Mouse (Mus musculus) C2C12 (cell line): Measurements from ENCODE around the gene Cntnap4. TPM values are rescaled to one million over a fixed set of nuclear protein-coding genes. Genes with fewer than 3 reads are reported as not detected.
"Not testable (repeated sequence)": the region's sequence is repeated elsewhere in the genome, so short reads cannot be mapped to it uniquely, and the experiment has no call there.

Source experiments
- H3K27me3 ChIP-seq: one replicate; pipeline ENCODE4 v1.6.1; 2011; ENCODE audit not compliant: control insufficient read depth, insufficient read depth, insufficient read length
- H3K36me3 ChIP-seq: one replicate; pipeline ENCODE4 v1.6.1; 2011; ENCODE audit not compliant: control insufficient read depth, insufficient read depth
- H3K4me3 ChIP-seq: one replicate; pipeline ENCODE4 v1.5.1; 2011; ENCODE audit warnings: mild to moderate bottlenecking, control low read depth; ENCODE audit not compliant: poor library complexity, insufficient read depth, severe bottlenecking
- H3K79me2 ChIP-seq: one replicate; pipeline ENCODE4 v1.6.1; 2011; ENCODE audit not compliant: control insufficient read depth, insufficient read depth
- H3K79me3 ChIP-seq: one replicate; pipeline ENCODE4 v1.6.1; 2011; ENCODE audit warnings: low read depth, control low read depth
- H3ac ChIP-seq: one replicate; pipeline ENCODE3; 2011; ENCODE audit warnings: low read depth; ENCODE audit not compliant: control insufficient read depth, insufficient read length
- CEBPB ChIP-seq: IDR thresholded peaks from one replicate; pipeline ENCODE4 v1.6.1; 2011; ENCODE audit warnings: low read depth, mild to moderate bottlenecking, control low read depth, moderate library complexity
- CTCF ChIP-seq: IDR thresholded peaks from one replicate; pipeline ENCODE4 v1.5.1; 2011; ENCODE audit not compliant: control insufficient read depth, insufficient read depth, insufficient read length
- FOSL1 ChIP-seq: IDR thresholded peaks from one replicate; pipeline ENCODE4 v1.8.0; 2011; ENCODE audit warnings: mild to moderate bottlenecking, low read length; ENCODE audit not compliant: poor library complexity, insufficient read depth, severe bottlenecking
- MAX ChIP-seq: IDR thresholded peaks from one replicate; pipeline ENCODE4 v1.6.1; 2011; ENCODE audit warnings: mild to moderate bottlenecking, control low read depth
- MYOD1 ChIP-seq: IDR thresholded peaks from one replicate; pipeline ENCODE4 v1.6.1; 2011; ENCODE audit warnings: low read depth; ENCODE audit not compliant: control insufficient read depth, insufficient read length
- MYOG ChIP-seq: IDR thresholded peaks from one replicate; pipeline ENCODE4 v1.6.1; 2011; ENCODE audit not compliant: control insufficient read depth, insufficient read length; ENCODE audit errors: extremely low read depth
- USF1 ChIP-seq: IDR thresholded peaks from one replicate; pipeline ENCODE4 v1.6.1; 2011; ENCODE audit warnings: low read depth, mild to moderate bottlenecking, control low read depth, moderate library complexity
- polyA plus RNA-seq: library from polyadenylated mRNA; unstranded; fragments of >200 nt; fragmentation: generic; extraction: Trizol; gene quantifications from one replicate; pipeline ENCODE4 v1.2.1, GENCODE M21; 2012; ENCODE audit warnings: missing spikeins

Gene Cntnap4
- polyA plus RNA-seq, 1 experiment: 7.5 TPM

GRCm38 (mm10) chr8:112841057-112841456 is 271.2 kb downstream of the Cntnap4 start:
- Histone ChIP-seq H3K79me3 (no peaks in the 10 kb centered on the region), H3ac (no peak overlapping the region), H3K36me3 (no peaks in the 10 kb centered on the region), H3K4me3 (no peak overlapping the region), H3K79me2 (no peaks in the 10 kb centered on the region), H3K27me3 (no peaks in the 10 kb centered on the region)
- TF ChIP-seq FOSL1: no peak
- TF ChIP-seq MAX: no peak
- no peak for TF ChIP-seq USF1
- TF ChIP-seq CTCF: no peak
- TF ChIP-seq MYOD1: no peak

GRCm38 (mm10) chr8:112849541-112849940 is 279.7 kb downstream of the Cntnap4 start:
- H3ac ChIP-seq, H3K36me3 ChIP-seq, H3K79me3 ChIP-seq, H3K79me2 ChIP-seq, H3K27me3 ChIP-seq, H3K4me3 ChIP-seq: not testable (repeated sequence)

- TF ChIP-seq MAX (no peak), MYOG (no peak), FOSL1 (no peak), MYOD1 (no peak), CTCF (no peak), CEBPB (no peak), USF1 (no peak)
- Histone ChIP-seq H3ac (no peak overlapping the region), H3K79me2 (no peaks in the 10 kb centered on the region), H3K36me3 (no peaks in the 10 kb centered on the region), H3K4me3 (no peak overlapping the region), H3K79me3 (no peaks in the 10 kb centered on the region), H3K27me3 (no peaks in the 10 kb centered on the region)
Observed at GRCm38 (mm10) chr8:112906458-112907112, 336.7 kb downstream of the Cntnap4 start.

- TF ChIP-seq MAX (no peak), FOSL1 (no peak), CTCF (no peak), MYOG (no peak), CEBPB (no peak), USF1 (no peak), MYOD1 (no peak)
- no peaks in the 10 kb centered on the region for H3K36me3 ChIP-seq
Observed at GRCm38 (mm10) chr8:112909527-112909926, 339.7 kb downstream of the Cntnap4 start.

DNA sequence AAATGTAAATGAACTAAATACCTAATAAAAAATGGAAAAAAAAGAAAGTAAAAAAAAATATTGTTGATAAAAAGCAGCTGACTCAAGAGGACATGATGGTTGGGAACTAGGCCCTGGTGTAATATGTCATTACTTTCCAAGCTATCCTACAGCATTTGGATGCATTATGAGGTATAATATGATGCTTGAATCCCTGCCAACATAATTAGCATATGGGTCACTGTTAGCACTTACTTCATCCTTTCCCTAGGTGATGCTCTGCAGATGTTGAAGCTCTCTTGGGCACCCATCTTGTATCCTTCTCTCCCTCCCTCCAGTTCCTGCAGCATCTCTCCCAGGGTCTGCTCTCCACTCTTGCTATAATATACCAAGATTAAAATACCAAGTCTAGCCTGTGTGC is 341.6 kb downstream of the Cntnap4 start:
- no peaks in the 10 kb centered on the region for H3K36me3 ChIP-seq
- H3K27me3 ChIP-seq: no peaks in the 10 kb centered on the region
- H3K79me2 ChIP-seq: no peaks in the 10 kb centered on the region
- no peaks in the 10 kb centered on the region for H3K79me3 ChIP-seq
- H3K4me3 ChIP-seq: no peak overlapping the region
- TF ChIP-seq MYOD1: no peak
- no peak for TF ChIP-seq USF1
- TF ChIP-seq CTCF: no peak
- no peak for TF ChIP-seq MYOG
- no peak for TF ChIP-seq MAX
- TF ChIP-seq CEBPB: no peak
- TF ChIP-seq FOSL1: no peak
- H3ac ChIP-seq: no peak overlapping the region

More at GRCm38 (mm10) chr8:112909527-112909926, 339.7 kb downstream of the Cntnap4 start:
- Histone ChIP-seq H3K79me3 (no peaks in the 10 kb centered on the region), H3K4me3 (no peak overlapping the region), H3ac (no peak overlapping the region), H3K79me2 (no peaks in the 10 kb centered on the region), H3K27me3 (no peaks in the 10 kb centered on the region)

GRCm38 (mm10) chr8:112922151-112922550 is 352.3 kb downstream of the Cntnap4 start:
- Histone ChIP-seq H3K36me3 (no peaks in the 10 kb centered on the region), H3K79me3 (no peaks in the 10 kb centered on the region), H3K27me3 (no peaks in the 10 kb centered on the region), H3K4me3 (no peak overlapping the region), H3ac (no peak overlapping the region), H3K79me2 (no peaks in the 10 kb centered on the region)
- no peak for TF ChIP-seq FOSL1
- no peak for TF ChIP-seq MYOG
- no peak for TF ChIP-seq MYOD1
- TF ChIP-seq USF1: no peak
- no peak for TF ChIP-seq CEBPB
- no peak for TF ChIP-seq MAX
- TF ChIP-seq CTCF: no peak
